Mouse (Mus musculus): ENCODE data around the gene Zdhhc20.
A peak's percentile ranks its signal among the peaks of the same experiment; 100 is the strongest.
"Not testable (repeated sequence)": the region's sequence is repeated elsewhere in the genome, so short reads cannot be mapped to it uniquely, and the experiment has no call there.

Gene Zdhhc20

GRCm38 (mm10) chr14:57892961-57893360 lies 2.9 kb upstream of the Zdhhc20 start:
- no peak for DNase-seq (ENCODE audit: low spot score in 2 of 2)

- DNase-seq (ENCODE audit: low spot score in 2 of 2), result no peak
Observed at GRCm38 (mm10) chr14:57889541-57890010, 500 bp downstream of the Zdhhc20 start.

- DNase-seq (ENCODE audit: low spot score in 2 of 2), result peak; percentile 35 to 51
Observed at GRCm38 (mm10) chr14:57887171-57887570, 2.9 kb downstream of the Zdhhc20 start.

DNA sequence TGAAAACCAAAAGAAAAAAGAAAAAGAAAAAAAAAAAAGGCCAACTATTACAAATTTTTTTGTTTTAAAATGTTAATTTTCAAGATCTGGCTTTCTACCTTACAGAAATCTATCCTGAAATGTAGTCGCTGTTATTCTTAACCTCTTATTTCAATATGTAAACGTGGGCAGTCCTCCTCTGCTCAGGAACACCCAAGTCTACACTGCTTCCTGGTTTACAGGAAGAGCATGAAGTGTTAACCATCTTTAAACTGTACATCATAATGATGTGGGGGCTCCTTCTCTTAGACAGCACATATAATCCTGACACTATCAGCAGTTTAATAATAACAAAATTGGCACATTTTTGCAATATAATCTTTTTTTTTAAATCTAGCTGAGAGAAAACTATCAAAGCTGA lies 4.0 kb downstream of the Zdhhc20 start:
- DNase-seq (ENCODE audit: low spot score in 2 of 2), result no peak

GRCm38 (mm10) chr14:57883341-57883740 lies 6.7 kb downstream of the Zdhhc20 start:
- no peak for DNase-seq (ENCODE audit: low spot score in 2 of 2)

GRCm38 (mm10) chr14:57882720-57883119 lies 7.4 kb downstream of the Zdhhc20 start:
- no peak for DNase-seq (ENCODE audit: low spot score in 2 of 2)

DNA sequence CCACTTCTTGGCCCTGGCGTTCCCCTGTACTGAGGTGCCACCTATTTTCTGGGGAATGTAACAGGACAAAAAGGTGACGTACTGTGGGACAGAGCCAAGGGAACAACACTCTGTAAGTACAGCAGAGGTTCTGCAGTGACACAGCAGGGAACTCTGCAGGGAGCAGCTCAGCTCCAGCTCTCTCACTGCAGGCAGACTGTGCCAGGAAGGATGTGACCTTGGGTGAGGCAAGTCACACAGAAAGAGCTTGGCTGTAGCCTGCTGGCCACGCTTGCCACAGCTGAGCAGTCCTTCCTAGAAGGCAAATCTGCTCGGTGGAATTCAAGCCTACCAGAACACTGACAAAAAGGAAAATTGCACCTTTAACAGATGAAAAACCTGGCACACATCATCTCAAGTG lies 8.3 kb downstream of the Zdhhc20 start:
- peak; percentile 77 to 86 for DNase-seq (ENCODE audit: low spot score in 2 of 2)

DNA sequence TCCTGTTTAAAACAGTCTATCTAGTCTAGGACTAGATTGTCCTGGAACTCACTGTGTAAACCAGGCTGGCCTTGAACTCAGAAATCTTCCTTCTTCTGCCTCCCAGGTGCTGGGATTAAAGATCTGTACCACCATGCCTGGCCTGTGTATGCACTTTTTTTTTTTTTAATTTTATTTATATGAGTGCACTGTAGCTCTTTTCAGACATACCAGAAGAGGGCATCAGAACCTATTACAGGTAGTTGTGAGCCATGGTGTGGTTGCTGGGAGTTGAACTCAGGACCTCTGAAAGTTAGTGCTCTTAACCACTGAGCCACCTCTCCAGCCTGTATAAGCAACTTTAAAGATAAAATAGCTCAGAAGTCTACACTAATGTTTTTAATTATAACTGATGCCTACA lies 9.0 kb downstream of the Zdhhc20 start:
- DNase-seq (ENCODE audit: low spot score in 2 of 2), result no peak

DNA sequence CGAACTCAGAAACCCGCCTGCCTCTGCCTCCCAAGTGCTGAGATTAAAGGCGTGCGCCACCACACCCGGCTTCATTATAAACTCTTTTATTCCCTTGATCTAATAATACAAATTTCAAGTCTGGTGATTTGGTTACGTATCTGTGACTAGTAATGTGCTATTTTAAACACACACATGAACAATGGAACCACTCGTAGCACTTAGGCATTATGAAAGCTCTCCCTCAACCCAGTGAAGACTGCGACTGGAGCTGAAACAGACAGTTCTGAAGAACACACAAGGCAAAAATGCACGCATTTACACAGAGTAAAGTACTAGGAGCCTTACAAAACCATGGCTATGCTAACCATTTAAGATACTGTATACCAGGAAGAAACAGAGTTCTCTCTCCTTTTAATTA lies 12.2 kb downstream of the Zdhhc20 start:
- no peak for DNase-seq (ENCODE audit: low spot score in 2 of 2)

GRCm38 (mm10) chr14:57866676-57867276 lies 23.3 kb downstream of the Zdhhc20 start:
- no peak for DNase-seq (ENCODE audit: low spot score in 2 of 2)

- DNase-seq (ENCODE audit: low spot score in 2 of 2), result no peak
Observed at GRCm38 (mm10) chr14:57865256-57865655, 24.8 kb downstream of the Zdhhc20 start.

DNA sequence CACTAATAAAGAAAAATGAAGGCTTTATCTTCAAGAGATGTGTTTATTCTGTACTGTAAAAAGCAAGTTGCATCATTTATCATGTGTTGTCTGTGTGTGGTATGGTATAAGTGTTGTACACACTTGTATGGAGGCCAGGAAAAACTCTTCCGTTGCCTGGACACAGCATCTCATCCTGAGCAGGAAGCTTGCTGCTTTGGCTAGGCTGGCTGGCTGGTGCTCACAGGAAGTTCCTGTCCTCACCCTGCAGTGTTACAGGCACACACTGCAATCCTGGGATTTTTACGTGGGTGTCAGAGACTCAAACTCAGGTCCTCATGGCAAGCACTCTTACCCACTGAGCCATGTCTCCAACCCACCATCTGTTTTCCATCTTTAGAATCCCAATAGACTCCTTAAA lies 26.9 kb downstream of the Zdhhc20 start:
- peak in 1 of 2 experiments; percentile 13 for DNase-seq (ENCODE audit: low spot score in 2 of 2)

- no peak for DNase-seq (ENCODE audit: low spot score in 2 of 2)
Observed at GRCm38 (mm10) chr14:57861987-57862412, 28.1 kb downstream of the Zdhhc20 start.

DNA sequence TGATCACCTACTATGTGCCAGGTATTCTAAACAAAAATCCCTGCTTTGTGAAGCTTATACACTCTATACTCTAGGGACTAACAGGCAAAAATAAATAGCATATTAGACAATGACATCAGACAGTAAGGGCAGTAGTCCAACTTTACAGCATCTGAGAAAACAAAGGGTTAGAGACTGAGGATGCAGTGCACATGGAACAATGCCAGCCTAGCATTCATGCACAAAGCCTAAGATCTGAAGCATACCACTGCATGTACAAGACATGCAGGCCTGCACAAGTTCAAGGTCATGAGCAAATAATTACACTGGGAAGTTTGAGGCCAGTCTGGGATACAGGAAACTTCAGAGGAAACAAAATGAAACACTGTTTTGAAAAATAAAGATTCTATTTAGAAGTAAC lies 30.6 kb downstream of the Zdhhc20 start:
- DNase-seq (ENCODE audit: low spot score in 2 of 2), result peak in 1 of 2 experiments; percentile 12

DNA sequence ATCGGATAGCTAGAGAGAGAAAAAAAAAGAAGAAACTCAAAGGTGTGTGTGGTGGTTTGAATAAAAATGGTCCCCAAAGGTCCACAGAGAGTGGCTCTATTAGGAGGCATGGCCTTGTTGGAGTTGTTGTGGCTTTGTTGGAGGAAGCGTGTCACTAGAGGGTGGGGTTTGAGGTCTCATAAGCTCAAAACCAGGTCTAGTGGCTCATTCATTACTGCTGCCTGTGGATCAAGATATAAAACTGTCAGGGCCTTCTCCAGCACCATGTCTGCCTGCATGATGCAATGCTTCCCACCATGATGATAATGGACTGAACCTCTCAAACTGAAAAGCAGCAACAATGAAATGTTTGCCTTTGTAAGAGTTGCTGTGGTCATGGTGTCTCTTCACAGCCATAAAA lies 31.5 kb downstream of the Zdhhc20 start:
- no peak for DNase-seq (ENCODE audit: low spot score in 2 of 2)

- not testable (repeated sequence) for DNase-seq (ENCODE audit: low spot score in 2 of 2)
Observed at GRCm38 (mm10) chr14:57856037-57856436, 34.0 kb downstream of the Zdhhc20 start.

DNA sequence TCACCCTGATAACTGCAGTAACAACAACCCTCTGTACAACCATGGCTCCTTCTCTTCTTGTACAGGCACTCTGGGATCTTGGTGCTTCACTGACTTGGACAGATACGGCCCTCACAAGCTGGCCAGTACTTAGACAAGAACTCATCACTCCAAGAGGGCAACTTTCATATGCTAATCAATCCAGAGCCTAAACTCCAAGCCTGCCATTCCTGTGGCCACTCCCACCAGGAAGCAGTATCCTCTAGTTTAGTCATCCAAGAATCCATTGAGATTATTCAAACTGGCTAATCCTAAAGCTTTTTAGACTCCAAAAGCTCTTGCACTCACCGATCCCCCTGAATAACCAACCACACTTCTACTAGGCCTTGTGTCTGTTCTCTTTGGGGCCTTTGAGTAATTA lies 37.1 kb downstream of the Zdhhc20 start:
- no peak for DNase-seq (ENCODE audit: low spot score in 2 of 2)

DNA sequence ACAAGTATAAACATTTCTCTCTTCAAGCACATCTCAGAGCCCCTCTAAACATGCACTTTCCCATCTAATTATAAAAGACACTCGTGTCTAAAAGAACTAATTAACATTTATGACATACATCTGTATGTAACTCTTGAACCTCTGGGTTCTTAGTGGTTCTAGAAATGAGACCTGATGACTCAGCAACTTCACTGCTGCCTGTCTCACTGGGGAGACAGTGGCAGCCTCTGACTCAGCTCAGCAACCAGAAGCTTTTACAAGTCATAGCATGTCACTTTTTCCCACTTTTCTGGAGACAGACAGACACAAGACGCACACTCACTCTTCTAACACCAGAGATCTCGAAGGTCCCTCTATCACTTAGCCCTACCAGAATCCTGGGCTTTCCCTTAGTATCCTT lies 39.7 kb downstream of the Zdhhc20 start:
- DNase-seq (ENCODE audit: low spot score in 2 of 2), result no peak

- no peak for DNase-seq (ENCODE audit: low spot score in 2 of 2)
Observed at GRCm38 (mm10) chr14:57848646-57849045, 41.4 kb downstream of the Zdhhc20 start.

- DNase-seq (ENCODE audit: low spot score in 2 of 2), result not testable (repeated sequence)
Observed at GRCm38 (mm10) chr14:57848061-57848460, 42.0 kb downstream of the Zdhhc20 start.

- DNase-seq (ENCODE audit: low spot score in 2 of 2), result no peak
Observed at GRCm38 (mm10) chr14:57844535-57844934, 45.5 kb downstream of the Zdhhc20 start.

DNA sequence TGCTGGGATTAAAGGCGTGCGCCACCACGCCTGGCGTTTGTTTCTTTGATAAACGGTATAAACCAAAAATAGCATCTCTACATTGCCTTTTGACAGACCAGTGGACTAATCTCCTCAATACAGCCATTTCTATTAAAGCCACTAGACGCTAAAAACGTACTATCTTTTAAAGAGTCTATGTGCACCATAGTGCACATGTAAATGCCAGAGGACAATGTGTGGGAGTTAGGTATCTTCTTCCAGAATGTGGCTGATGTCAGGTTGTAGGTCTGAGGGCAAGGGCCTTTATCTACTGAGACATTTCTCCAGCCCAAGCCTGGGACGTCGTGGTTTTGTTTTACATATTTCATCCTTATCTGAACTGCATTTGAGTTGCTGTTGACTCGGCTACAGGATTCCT lies 54.9 kb downstream of the Zdhhc20 start:
- no peak for DNase-seq (ENCODE audit: low spot score in 2 of 2)

GRCm38 (mm10) chr14:57833526-57833925 lies 56.5 kb downstream of the Zdhhc20 start:
- no peak for DNase-seq (ENCODE audit: low spot score in 2 of 2)

- DNase-seq (ENCODE audit: low spot score in 2 of 2), result no peak
Observed at GRCm38 (mm10) chr14:57827284-57827683, 62.8 kb downstream of the Zdhhc20 start.
